Mouse (Mus musculus) adipocyte (in vitro differentiated cells): ENCODE measurements around the gene Ift46.
A peak's percentile ranks its signal among the peaks of the same experiment; 100 is the strongest.
"Not testable (repeated sequence)": the region's sequence is repeated elsewhere in the genome, so short reads cannot be mapped to it uniquely, and the experiment has no call there.

Experiments used
- DNase-seq: peaks from one replicate; pipeline ENCODE4 v3.0.0-alpha.2; 2016; ENCODE audit warnings: low spot score

Gene Ift46

DNA sequence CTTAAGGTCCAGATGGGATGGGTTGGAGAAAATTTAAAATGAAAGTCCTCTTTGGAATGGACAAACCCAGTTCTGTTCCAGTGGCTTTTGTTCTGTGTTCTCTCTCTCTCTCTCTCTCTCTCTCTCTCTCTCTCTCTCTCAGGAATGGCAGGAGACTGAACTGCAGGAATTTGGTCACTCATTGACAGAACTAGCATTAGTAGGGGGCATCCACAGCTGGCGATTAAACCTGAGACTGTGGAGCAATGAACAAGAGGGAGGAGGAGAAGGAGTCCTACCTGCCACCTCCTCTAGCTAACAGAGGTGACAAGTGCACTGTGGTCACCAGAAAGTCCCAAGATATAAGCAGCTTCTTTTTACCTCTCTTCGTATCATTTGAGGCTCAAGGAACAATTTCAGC lies 31.4 kb upstream of the Ift46 start:
- no peak for DNase-seq

DNA sequence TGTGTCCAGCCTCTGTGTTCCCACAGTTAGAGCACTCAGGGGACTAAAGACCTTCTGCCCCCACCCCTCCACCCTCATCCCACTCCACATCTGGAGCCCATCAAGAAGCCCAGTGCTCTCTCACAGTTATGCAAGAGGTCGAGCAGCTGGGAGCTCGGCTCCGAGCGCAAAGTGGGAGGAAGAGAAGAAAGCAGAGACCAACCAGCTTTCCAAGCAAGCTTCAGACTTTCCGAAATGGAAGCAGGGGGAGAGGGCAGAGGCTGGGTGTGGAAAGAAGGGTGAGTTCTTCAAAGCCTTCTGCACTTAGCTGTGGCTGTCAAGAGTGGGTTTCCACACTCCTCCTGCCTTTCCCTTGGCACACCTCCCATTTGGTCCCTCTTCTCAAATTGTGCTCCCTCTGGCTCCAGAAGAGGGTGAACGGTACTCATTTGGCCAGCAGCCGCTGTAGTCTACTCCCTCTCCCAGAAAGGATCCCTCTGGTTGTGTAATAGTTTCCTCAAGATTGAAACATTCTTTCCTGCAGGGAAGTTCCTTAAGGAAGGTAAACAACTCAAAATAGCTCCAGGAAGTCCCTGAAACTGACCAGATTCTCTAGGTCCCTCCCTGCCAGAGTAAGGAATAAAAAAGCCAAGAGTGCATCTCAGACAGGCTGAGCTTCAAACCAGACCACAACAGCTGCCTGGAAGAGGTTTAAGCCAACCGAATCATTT lies 30.3 kb upstream of the Ift46 start:
- DNase-seq, result peak; percentile 90

DNA sequence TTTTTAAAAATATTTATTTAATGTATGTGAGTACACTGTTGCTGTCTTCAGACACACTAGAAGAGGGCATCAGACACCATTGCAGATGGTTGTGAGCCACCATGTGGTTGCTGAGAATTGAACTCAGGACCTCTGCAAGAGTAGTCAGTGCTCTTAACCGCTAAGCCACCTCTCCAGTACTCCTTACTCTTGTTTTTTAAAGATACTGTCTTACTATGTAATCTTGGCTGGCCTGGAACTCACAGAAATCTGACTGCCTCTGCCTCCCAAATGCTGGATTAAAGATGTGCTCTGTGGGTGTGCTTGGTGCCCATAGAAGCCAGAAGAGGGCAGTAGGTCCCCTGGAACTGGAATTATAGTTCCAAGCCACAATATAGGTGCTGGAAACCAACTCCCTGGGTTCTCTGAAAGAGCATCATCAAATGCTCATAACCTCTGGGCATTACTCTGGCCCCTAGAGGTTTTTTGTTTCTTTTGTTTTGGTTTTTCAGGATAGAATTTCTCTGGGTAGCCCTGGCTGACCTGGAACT lies 27.0 kb upstream of the Ift46 start:
- DNase-seq, result no peak

DNA sequence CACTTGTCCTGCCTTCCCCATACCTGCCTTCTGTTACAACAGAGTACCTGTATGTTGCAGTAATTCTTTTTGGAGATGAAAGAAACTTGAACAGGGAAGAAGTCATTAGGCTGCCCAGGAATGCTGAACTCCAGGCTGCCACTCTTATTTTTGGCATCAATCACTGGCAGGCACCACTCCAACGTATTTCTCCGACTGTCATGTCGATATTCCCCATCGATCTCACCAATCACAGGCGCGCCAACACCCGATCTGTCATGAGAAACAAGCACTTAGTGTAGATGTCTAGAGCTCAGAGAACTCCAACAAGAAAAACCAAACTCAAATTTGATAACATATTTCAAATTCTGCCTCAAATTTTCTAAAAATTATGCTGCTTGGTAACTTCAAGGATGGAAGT lies 22.3 kb upstream of the Ift46 start:
- DNase-seq, result no peak

DNA sequence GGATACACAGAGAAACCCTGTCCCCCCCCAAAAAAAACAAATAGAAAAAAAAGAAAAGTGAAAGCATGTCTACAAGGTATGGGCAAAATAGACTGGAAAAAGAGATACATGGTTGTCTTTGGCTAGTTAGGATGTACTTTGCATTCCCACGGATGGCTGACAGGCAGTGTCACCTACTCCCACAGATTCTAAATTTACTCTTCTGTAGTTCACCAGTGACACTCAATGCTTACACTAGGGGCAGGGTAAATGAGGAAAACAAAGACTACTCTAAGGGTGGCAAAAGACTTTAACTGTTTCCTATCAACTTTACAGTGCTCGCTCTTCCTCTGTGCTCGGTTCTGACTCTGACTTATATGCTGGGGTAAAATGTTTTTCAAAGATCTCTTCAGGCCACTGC lies 21.0 kb upstream of the Ift46 start:
- no peak for DNase-seq

DNA sequence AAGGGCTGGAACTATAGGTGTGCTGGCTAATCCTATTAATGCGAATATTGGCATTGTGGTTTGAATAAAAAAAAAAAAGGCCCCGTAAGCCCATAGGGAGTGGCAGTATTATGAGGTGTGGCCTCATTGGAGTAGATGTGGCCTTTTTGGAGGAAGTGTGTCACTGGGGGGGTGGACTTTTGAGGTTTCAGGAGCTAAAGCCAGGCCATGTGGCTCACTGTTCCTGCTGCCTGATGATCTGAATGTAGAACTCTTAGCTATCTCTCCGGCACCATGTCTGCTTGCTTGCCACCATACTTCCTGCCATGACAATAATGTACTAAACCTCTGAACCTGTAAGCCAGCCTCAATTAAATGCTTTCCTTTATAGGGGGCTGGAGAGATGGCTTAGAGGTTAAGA lies 20.4 kb upstream of the Ift46 start:
- no peak for DNase-seq

DNA sequence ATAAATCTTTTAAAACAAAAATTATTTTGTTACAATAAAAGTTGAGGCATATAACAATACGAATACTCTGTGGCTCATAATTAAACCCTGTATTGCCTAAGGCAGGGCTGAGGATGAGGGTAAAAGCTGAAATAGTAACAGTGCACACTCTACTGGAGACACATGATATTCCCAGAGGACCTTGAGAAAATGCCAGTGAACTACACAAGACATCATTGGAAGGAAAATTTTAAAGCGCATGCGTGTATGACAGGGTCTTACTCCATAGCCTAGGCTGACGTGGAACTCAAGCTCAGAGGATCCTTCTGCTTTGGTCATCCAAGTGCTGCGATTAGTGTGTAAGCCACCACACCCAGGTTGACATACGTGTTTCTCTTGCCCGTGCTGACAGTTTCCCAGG lies 19.2 kb upstream of the Ift46 start:
- DNase-seq, result peak; percentile 65

DNA sequence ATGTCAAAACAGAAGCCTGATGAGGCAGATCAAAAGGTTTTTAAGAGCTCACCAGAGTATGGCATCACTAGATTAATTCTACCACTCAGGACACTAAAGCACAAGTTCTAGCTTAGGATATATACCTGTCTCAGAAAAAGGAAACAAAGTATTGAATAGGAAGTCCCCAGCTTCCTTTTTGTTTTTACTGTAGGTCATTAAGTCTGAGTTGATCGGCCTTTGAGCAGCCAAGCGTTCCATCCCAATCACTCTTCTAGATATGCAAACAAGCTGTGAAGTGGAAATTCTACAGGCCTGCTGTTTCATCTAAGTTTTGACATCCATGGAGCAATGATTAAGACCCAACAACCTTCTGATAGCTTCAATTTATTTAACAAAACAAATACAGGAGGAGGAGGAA lies 6.8 kb upstream of the Ift46 start:
- DNase-seq, result no peak

DNA sequence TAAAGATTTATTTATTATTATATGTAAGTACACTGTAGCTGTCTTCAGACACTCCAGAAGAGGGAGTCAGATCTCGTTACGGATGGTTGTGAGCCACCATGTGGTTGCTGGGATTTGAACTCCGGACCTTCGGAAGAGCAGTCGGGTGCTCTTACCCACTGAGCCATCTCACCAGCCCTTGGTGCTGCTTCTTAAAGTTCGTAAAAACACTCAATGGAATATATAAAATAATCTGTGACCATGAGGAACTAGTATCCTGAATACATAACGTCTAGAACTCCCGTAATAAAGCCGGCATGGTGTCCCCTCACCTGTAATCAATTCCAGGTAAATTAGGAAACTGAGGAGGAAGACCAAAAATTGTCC lies 304 bp downstream of the Ift46 start:
- DNase-seq, result not testable (repeated sequence)

DNA sequence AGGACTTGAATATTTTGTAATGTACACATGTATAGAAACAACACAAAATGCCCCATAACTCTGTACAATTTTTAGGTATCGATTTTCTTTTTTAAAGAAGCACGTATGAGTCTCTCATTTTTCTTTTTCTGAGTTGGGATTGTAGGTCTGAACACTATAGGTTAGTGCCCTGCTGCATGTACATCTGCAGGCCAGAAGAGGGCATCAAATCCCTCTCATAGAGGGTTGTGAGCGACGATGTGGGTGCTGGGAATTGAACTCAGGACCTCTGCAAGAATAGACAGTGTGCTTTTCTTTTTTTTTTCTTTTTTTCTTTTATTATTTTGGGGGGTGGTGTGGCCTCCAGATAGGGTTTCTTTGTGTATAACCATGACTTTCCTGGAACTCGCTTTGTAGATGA lies 3.7 kb downstream of the Ift46 start:
- no peak for DNase-seq

DNA sequence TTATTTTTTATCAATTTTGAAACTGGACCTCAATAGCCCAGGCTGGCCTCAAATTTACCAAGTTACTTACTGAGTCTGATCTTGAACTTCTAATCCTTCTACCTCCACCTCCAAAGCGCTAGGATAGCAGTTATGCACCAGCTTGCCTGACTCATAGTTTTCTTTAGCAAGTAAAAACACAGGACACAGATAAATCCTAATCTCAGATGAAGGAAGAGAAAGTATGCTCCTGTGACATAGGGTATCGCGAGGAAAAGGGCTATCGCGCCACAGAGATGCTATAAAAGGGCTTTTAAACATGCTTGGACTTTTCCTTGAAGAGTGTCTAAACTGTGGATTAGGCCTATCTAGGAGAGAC lies 4.7 kb downstream of the Ift46 start:
- DNase-seq, result no peak

DNA sequence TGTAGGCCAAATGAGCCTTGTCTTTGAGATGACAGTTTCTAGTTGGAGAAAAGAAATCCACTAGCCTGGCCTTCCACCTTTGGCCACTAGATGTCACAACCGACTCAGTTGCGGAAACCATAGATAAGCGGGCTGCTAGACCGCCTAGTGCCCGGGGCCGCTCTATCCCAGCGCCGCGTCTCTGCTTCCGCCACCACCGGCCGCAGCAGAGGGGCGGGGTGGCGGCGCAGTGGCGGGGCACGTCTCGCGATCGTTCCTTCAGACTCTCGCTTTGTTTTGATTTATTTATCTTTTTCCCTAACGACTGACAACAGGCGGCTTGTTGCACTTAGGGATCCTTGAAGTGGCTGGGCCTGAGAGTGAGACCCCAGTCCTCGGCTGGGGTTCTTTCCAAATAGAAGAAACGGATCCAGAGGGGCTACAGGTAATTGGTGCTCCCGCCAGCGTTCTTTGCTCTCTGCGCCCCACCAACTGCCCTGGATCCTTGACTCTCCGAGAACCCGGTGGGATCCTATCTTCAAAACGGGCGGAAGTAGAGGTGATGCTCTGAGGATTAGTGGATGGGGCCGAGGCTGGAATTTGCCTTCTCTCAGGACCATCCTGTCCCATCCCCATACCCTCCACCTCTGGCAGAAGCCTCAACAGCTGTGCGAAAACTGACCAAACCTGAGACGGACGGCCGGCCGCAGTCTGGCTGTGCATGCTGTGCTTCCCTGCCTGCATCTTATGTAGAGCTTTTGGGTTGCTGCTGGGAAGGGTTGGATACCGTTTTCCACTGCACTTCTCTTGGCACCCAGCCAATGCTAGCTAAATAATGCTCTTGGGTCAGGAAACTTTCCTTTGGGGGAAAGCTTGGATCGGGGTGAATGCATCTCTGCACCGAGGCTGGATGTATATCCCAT lies 5.3 kb downstream of the Ift46 start:
- DNase-seq, result peak; percentile 95

DNA sequence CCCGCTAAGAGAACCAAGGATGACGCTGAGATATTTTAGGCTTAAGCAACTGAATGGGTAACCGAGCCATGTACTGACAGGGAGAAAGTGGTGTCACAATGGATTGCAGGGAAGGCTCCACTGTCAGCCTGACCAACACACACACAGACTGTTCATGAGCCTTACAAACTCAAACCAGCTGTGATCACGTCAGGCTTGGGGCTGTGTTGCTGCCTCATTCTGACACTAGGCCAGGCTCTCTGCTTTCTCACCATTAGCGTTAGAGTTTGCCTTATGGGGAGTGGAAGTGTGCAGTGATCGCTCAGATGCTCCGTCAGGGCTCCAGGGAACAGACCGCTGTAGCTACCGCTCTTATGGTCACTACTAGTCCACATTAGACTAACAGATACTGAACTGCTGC lies 25.1 kb downstream of the Ift46 start:
- DNase-seq, result no peak

DNA sequence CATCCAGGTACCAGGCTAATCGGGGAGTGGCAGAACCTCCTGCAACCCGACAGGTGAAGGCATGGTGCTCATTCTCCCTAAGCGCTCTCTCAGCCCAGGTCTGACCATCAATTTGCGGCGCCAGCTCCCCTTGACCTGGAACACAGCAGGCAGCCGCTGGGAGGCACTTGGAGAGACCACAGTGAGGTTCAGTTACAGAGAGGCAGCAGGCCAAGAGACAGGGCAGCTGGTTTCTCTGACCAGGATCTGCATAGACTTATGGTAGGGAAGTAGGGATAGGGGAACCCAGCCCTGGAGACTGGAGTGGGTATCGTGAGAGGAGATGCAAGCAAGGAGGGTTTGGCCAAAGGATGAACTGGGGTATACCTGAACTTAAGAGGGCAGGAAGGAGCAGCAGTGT lies 30.6 kb downstream of the Ift46 start:
- DNase-seq, result no peak

DNA sequence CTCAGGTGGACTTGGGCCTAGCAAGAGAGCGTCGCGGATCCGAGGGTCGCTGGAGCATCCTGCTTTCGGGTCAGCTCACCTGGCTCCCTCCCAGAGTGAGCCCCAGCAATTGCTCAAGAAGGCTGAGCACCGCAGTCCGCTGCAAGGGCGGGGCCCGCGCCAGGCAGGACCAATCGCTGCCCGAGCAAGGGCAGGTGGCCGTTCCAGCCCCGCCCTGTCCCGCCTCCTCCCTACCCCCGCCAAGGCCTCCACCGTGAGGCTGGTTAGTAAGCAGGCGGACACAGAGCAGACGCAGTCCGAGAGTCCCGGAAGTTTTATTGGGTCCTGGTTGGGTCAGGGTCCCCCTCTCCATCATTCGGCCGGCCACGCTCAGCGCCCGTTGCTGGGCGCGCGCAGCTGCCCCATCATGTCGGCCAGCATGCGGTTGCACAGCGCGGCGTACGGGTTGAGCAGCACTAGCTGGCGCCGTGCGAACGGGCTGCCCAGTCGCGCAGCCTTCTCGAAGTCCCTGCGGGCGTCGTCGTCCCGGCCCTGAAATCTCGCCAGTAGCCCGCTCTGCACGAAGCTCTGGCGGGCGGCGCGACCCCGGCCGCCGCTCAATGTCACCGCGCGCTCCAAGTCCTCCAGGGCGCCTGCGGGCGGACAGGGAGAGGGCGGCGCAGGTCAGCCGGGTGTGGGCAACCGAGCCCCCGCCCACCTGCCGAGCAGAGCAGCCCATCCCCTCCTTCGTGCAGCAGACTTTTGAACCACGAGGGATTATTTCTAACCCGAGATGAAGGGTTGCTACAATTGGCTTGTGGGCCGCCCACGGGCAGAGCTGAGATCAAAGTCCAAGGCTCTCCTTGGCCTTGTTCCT lies 31.6 kb downstream of the Ift46 start, which contains the start of gene Tmem25:
Gene Tmem25, minus strand, starts transcription at position 206 of the 856 bp plus-strand sequence.
- no peak for DNase-seq

DNA sequence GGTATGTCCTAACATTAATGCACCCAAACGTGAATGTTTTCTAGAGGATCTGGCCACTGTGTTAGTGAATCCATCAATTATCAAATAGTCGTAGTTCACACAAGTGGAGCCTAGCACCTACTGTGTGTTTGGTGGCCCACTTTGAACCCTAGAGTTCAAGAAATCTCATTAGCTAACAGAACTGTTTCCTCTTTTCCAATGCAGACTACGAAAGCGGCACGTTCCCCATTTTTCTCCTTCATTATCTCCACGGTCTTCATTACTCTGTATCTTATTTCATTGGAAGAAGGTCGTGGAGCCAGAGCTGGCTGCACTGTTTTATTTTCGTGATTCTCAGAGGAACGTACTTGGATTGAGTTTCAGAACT lies 32.2 kb downstream of the Ift46 start:
- DNase-seq, result no peak

DNA sequence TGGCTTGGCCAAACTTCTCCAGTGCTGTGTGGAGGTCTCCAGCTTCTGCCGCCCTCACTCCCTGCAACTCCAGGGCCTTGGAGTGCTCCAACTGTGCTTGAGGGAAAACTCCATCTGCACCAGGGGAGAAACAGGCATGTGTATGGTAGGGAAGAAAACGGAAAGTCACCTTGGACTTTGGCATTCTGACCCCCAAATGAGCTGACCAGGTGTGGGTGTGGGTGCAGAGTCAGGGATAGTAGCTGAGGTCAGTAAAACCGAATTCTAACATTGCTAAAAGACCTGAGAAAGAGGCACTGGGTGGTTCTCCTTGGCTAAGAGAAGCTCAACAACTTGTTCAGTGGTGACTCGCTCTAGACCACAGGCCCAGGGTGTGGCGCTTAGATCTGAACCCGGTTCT lies 34.0 kb downstream of the Ift46 start:
- no peak for DNase-seq

DNA sequence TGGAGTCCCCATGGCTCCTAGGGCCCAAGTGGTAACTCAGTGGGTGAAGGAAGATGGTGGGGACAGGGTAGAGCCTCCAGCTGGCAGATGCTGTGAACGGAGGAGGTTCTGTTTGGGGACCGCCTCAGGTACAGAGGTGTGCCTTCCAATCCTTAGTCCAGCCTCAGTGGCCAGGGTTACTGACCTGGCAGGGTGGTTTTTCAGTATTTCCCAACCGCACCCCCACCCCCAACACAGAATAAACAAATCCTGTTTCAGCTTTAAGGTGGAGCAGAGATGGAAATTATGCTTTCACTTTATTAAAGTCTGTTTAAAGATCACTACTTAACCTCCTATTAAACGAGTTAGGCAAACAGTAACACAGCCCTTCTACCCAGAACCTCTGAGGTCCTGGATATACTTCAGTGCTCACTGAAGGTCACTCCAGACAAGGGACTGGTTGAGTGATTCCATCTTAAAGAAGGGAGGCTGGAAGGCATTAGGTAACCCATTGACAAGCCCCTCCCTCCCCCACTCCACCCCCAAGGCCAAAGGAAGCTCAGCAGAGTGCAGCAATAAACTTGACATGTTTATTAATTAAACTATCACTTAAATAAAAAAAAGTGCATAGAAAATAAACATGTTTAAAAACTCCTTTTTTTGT lies 35.2 kb downstream of the Ift46 start, which contains the start of gene Ttc36:
Gene Ttc36, minus strand, starts transcription at position 265 of the 643 bp plus-strand sequence.
- DNase-seq, result peak; percentile 16

DNA sequence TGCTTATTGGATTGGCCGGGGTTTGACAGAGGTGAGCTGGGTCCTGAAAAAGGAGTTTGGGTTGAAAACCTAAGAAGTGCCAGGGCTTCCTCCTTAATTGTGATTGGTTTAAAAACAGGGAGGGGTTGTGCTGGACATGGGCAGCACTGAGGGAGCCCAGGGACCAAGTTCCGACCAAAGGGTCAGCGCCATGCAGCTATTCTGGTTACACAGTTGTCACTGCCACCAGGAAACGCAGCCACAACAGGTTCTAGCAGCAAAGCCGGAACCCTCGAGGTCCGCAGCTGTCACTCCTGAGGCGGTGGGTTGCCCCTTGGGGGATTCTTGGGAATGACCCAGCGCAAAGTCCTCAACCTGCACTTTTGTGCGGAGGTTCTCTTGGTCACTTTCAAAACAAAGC lies 37.0 kb downstream of the Ift46 start:
- no peak for DNase-seq

DNA sequence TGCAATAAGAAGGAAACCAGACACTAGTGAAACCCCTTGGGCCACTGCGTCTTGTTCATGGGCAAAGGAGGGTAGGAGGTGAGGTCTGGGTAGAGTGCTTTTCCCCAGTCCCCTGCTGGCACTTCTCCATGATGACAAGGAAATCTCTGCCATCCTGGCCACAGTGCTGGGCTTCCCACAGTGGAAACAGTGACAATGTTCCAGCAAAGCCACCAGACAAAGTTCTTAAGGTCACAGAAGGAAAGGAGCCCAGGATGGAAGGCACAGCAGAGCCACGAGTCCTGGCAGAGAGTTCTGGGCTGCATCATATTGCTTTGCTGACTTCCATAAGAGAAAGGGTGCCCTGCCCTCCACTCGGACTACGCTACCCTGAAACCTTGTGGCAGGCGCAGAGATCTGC lies 37.8 kb downstream of the Ift46 start:
- DNase-seq, result no peak

DNA sequence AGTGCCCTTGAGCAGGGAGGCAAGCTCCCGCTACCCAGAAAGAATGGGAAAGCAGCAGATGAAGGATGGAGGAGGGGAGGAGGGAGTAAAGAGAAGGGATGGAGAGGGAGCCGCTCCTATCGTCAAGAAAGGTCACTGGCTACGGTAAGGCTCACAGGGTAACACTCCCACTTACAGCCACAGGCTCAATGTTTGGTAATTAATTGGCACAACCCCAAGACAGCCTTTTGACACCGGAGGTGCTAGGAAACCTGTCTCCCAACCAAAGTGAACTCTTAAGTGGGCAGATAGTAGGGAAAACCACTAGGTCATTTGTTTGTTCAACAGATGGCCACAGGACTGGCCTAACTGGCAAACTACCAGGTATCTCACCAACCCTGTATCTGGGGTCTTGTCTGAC lies 39.4 kb downstream of the Ift46 start:
- DNase-seq, result no peak

DNA sequence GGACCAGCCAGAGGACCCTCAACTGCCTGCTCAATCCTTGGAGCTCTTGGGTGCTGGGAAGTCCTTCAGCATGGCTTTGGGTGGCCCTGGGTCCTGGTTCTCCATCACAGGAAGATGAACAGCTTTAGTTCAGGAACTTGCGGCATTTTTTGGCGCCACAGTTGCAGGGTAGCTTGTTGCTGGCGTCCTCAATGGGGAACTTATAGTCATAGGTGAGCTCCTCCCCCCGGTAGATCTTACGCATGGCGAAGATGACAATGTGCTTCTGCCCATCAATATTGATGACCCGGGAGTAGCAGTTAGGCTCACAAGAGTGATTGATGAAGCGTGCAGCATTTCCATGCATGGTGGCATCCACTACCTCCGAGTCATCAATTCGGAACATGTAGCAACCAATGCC lies 40.1 kb downstream of the Ift46 start:
- DNase-seq, result no peak
